Mouse (Mus musculus) retina, embryonic 14.5 days (tissue): ENCODE results near the gene Gm7995.
"Not testable (repeated sequence)": the region's sequence is repeated elsewhere in the genome, so short reads cannot be mapped to it uniquely, and the experiment has no call there.

Experiments used
- DNase-seq: peaks from one replicate; pipeline ENCODE4 v3.0.0-alpha.2; 2015; ENCODE audit warnings: low spot score

Gm7995 gene

GRCm38 (mm10) chr14:42309910-42310309 lies at the start of gene Gm7995:
Gene Gm7995, plus strand, starts transcription at chr14:42310210.
- DNase-seq = not testable (repeated sequence)

DNA sequence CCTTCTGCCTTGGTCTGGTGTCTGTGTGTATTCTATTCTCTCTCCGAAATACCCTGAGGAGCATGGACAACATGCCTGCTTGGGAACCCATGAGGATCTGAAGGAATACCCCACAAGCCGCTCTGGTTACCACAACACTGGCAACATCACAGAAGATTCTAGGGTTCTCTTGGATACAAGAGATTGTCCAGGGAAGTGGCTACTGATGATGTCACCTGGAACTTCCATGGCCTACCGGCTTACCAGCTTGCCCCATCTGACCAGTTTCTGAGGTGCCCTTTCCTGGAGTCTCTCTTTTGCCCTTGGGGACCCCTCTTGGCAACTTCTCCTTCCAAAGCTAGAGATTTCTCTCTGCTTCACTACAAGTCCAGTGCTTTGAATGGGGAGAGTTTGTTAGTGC lies 12.8 kb upstream of the Gm7995 start, which contains the start of gene Gm9611:
Gm9611 (minus strand) TSS at position 101 of the 400 bp plus-strand sequence.
- not testable (repeated sequence) for DNase-seq
